Mouse (Mus musculus) spleen, postnatal 14 days (tissue): ENCODE data around the gene Tmprss11d.
"Not testable (repeated sequence)": the region's sequence is repeated elsewhere in the genome, so short reads cannot be mapped to it uniquely, and the experiment has no call there.

Source experiments
- DNase-seq, 2 experiments: peaks; one replicate each; pipeline ENCODE4 v3.0.0; 2021 to 2022; ENCODE audit warnings: low spot score in 2 of 2

Tmprss11d gene

GRCm38 (mm10) chr5:86373320-86373719 lies at the start of gene Tmprss11d:
Gene Tmprss11d, minus strand, starts transcription at chr5:86373420.
- DNase-seq = no peak

- no peak for DNase-seq
These were observed 48.3 kb upstream of the Tmprss11d start for GRCm38 (mm10) chr5:86421323-86422028.

- no peak for DNase-seq
These were observed 46.3 kb upstream of the Tmprss11d start for GRCm38 (mm10) chr5:86419494-86419893.

GRCm38 (mm10) chr5:86414280-86414679 lies 41.1 kb upstream of the Tmprss11d start:
- no peak for DNase-seq

GRCm38 (mm10) chr5:86410815-86411214 lies 37.6 kb upstream of the Tmprss11d start:
- DNase-seq = no peak

GRCm38 (mm10) chr5:86407941-86408340 lies 34.7 kb upstream of the Tmprss11d start:
- no peak for DNase-seq

- no peak for DNase-seq
These were observed 34.0 kb upstream of the Tmprss11d start for GRCm38 (mm10) chr5:86407191-86407590.

- no peak for DNase-seq
These were observed 13.7 kb downstream of the Tmprss11d start for GRCm38 (mm10) chr5:86359412-86359985.

GRCm38 (mm10) chr5:86352966-86353365 lies 20.3 kb downstream of the Tmprss11d start:
- DNase-seq = no peak

- not testable (repeated sequence) for DNase-seq
These were observed 54.9 kb downstream of the Tmprss11d start for GRCm38 (mm10) chr5:86318018-86318956.

GRCm38 (mm10) chr5:86306116-86306515 lies 67.1 kb downstream of the Tmprss11d start:
- DNase-seq = no peak

- no peak for DNase-seq
These were observed 69.3 kb downstream of the Tmprss11d start for GRCm38 (mm10) chr5:86303877-86304276.

- no peak for DNase-seq
These were observed 84.0 kb downstream of the Tmprss11d start, which contains the start of gene Tmprss11c for GRCm38 (mm10) chr5:86289208-86289607. Gene Tmprss11c, minus strand, starts transcription at chr5:86289308.
